ENCODE assay signal across 9 mouse cellular contexts in the genomic region with DNA sequence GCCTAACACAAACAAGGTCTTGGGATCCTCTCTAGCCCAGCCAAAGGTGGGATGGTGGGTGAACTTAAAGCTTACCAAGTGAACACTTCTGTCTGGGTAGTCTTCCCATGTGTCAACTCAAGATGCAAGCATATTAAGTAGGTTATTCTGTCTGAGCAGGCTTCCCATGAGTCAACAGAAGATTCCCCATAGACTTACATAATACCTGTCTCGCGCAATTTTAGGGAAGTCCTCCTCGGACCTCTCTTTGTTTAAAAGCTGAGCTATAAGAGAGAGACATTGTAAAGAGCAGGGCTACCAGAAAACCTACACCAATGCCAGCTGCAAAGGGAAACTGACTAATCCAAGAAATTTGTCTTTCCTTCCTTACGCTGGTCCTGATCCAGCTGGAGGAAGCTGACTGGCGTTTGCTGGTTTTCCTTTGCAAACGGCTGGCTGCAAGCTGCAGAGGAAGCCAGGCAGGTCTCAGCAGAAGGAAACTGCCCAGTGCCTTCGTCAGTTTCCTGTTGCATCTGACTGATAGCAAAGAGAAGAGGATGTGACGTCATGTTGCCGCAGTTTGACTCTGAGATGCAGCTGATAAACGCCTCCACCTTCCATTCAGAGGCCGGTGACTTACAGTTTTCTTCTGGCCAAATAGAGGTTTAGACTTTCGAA. TPM values are rescaled to one million over a fixed set of nuclear protein-coding genes. Genes with fewer than 3 reads are reported as not detected.
A peak's percentile ranks its signal among the peaks of the same experiment; 100 is the strongest.
DNase-seq lines count a peak whose midpoint lies in the region; ATAC-seq lines count a peak whose summit lies in the region.
"Had no signal": no experiment of that assay in that cellular context is flagged by ENCODE, and none has a peak within 500 bp of the region (broad histone marks: within the 10 kb centered on the region; RNA-seq: fewer than 3 reads in every experiment).

No protein-coding gene starts in this region.

- H3K79me2 ChIP-seq in macrophage (ENCODE audit: inconsistent target): no peaks in the 10 kb centered on the region

- no peak overlapping the region for H3K4me2 ChIP-seq in midbrain, embryonic 16.5 days (ENCODE audit: low read length)
- H3K4me2 ChIP-seq: midbrain, embryonic 12.5 days had no signal

- H3K9ac ChIP-seq in midbrain, embryonic 16.5 days (ENCODE audit: low read depth, low read length): no peak overlapping the region
- H3K9ac ChIP-seq: midbrain, embryonic 12.5 days had no signal

- H3K9me3 ChIP-seq in midbrain, embryonic 10.5 days (replicated peaks): no peaks in the 10 kb centered on the region
- H3K9me3 ChIP-seq in midbrain, embryonic 16.5 days (replicated peaks; ENCODE audit: control insufficient read depth, low read length, poor library complexity, severe bottlenecking): no peaks in the 10 kb centered on the region
- no peaks in the 10 kb centered on the region for H3K9me3 ChIP-seq in heart, embryonic 10.5 days
- H3K9me3 ChIP-seq: midbrain, embryonic 12.5 days had no signal

- whole genome bisulfite sequencing in midbrain, embryonic 10.5 days: 75% methylated on average over 12 of the region's 12 CpGs
- WGBS in midbrain, embryonic 16.5 days: 82% methylated on average over 12 of the region's 12 CpGs
- 51% methylated on average over 12 of the region's 12 CpGs for WGBS in heart, embryonic 10.5 days
- WGBS in macrophage (ENCODE audit: missing documents): 1% methylated on average over 12 of the region's 12 CpGs

- DNase-seq in midbrain, embryonic 10.5 days (ENCODE audit: low spot score): no peak
- DNase-seq in heart, embryonic 10.5 days (ENCODE audit: low spot score): peak; percentile 81
- DNase-seq in kidney, postnatal 14 days: peak; percentile 84
- DNase-seq in thymus, postnatal 10 days (ENCODE audit: low spot score in 2 of 2): peak; percentile 84 to 85
- no peak for DNase-seq in cerebellum, postnatal 14 days

- H3K27me3 ChIP-seq in midbrain, embryonic 10.5 days (ENCODE audit: low read depth, poor library complexity, severe bottlenecking): no peaks in the 10 kb centered on the region
- no peaks in the 10 kb centered on the region for H3K27me3 ChIP-seq in midbrain, embryonic 16.5 days (ENCODE audit: control insufficient read depth, insufficient read depth, low read depth, low read length)
- no peaks in the 10 kb centered on the region for H3K27me3 ChIP-seq in heart, embryonic 10.5 days (ENCODE audit: insufficient read depth, poor library complexity, severe bottlenecking)
- H3K27me3 ChIP-seq: midbrain, embryonic 12.5 days had no signal

- H3K36me3 ChIP-seq in midbrain, embryonic 10.5 days: no peaks in the 10 kb centered on the region
- no peaks in the 10 kb centered on the region for H3K36me3 ChIP-seq in midbrain, embryonic 16.5 days (ENCODE audit: control insufficient read depth, insufficient read depth, low read length)
- no peaks in the 10 kb centered on the region for H3K36me3 ChIP-seq in heart, embryonic 10.5 days
- H3K36me3 ChIP-seq in macrophage (ENCODE audit: inconsistent target): no peaks in the 10 kb centered on the region
- H3K36me3 ChIP-seq: midbrain, embryonic 12.5 days had no signal

- H3K27ac ChIP-seq in midbrain, embryonic 10.5 days (replicated peaks): peak overlapping the region; percentile 28; the same call in 1 of the 2 replicates
- no peak overlapping the region for H3K27ac ChIP-seq in midbrain, embryonic 16.5 days (ENCODE audit: low read length)
- peak overlapping the region; percentile 94 for H3K27ac ChIP-seq in brown adipose tissue, adult 24 weeks (replicated peaks; ENCODE audit: low read depth, low read length)
- peak overlapping the region; percentile 56; the same call in 1 of the 2 replicates for H3K27ac ChIP-seq in heart, embryonic 10.5 days
- peak overlapping the region; percentile 77 for H3K27ac ChIP-seq in macrophage
- H3K27ac ChIP-seq: midbrain, embryonic 12.5 days had no signal

- 0 out of 2 replicates have a peak, but pooled peaks cover 2% of the 10 kb centered on the region for H3K4me1 ChIP-seq in midbrain, embryonic 10.5 days
- no peaks in the 10 kb centered on the region for H3K4me1 ChIP-seq in midbrain, embryonic 16.5 days (ENCODE audit: control insufficient read depth, insufficient read depth, low read length)
- peaks cover 19% of the 10 kb centered on the region for H3K4me1 ChIP-seq in brown adipose tissue, adult 24 weeks (ENCODE audit: control insufficient read depth, insufficient read depth, insufficient read length, low read length)
- H3K4me1 ChIP-seq in heart, embryonic 10.5 days: no peaks in the 10 kb centered on the region

- H3K4me3 ChIP-seq in midbrain, embryonic 10.5 days: no peak overlapping the region
- no peak overlapping the region for H3K4me3 ChIP-seq in midbrain, embryonic 16.5 days (ENCODE audit: low read depth, low read length)
- peak overlapping the region; percentile 39; the same call in 1 of the 2 replicates for H3K4me3 ChIP-seq in brown adipose tissue, adult 24 weeks (ENCODE audit: insufficient read depth, low read depth, low read length)
- H3K4me3 ChIP-seq in heart, embryonic 10.5 days: 0 out of 2 replicates have a peak overlapping the region, but pooled peaks have one; percentile 24
- peak overlapping the region; percentile 32 for H3K4me3 ChIP-seq in macrophage (ENCODE audit: inconsistent target)
- H3K4me3 ChIP-seq: midbrain, embryonic 12.5 days had no signal

- ATAC-seq in midbrain, embryonic 16.5 days: no peak

RNA-seq across cellular contexts. Expression of a gene that starts 36.6 kb away (rescaled TPM):
- polyA plus RNA-seq in midbrain, embryonic 10.5 days (2016; fragmentation: Nextera tagmentation; extraction: Ambion mirVana): 20.1 and 24.3 TPM in 2 replicates
- 39.5 and 40.2 TPM in 2 replicates for polyA plus RNA-seq in midbrain, embryonic 16.5 days (2015; fragmentation: Nextera tagmentation; extraction: Ambion mirVana)
- 23.6 and 27.1 TPM in 2 replicates for polyA plus RNA-seq in brown adipose tissue, adult 24 weeks (2012; ENCODE audit: insufficient read depth, insufficient read length, missing spikeins)
- 16.4 and 20.0 TPM in 2 replicates for polyA plus RNA-seq in heart, embryonic 10.5 days (2016; fragmentation: Nextera tagmentation; extraction: Ambion mirVana)
- total RNA-seq in macrophage (2018; cell fraction: chromatin; rRNA removed): 100 to 1,000 TPM in 2 of 26 experiments, 10 to 100 TPM in 24; 29.0 to 176 (median 49.5) TPM
- 10 to 100 TPM; 12.8 to 45.6 (median 16.7) TPM for total RNA-seq in macrophage (2018; cell fraction: cytosol; rRNA removed)
- total RNA-seq in macrophage (2018; cell fraction: nucleus; rRNA removed): 100 to 1,000 TPM in 2 of 26 experiments, 10 to 100 TPM in 24; 20.4 to 105 (median 36.0) TPM
- 15.0 to 16.1 TPM (median 15.3 TPM) in 3 replicates for polyA plus RNA-seq in macrophage (2018)

RNA-seq across cellular contexts. Expression of a gene that starts 42.7 kb away (rescaled TPM):
- polyA plus RNA-seq in midbrain, embryonic 10.5 days (2016; fragmentation: Nextera tagmentation; extraction: Ambion mirVana): 1.2 and 1.5 TPM in 2 replicates
- 3.2 and 4.2 TPM in 2 replicates for polyA plus RNA-seq in midbrain, embryonic 16.5 days (2015; fragmentation: Nextera tagmentation; extraction: Ambion mirVana)
- 1.3 and 2.8 TPM in 2 replicates for polyA plus RNA-seq in brown adipose tissue, adult 24 weeks (2012; ENCODE audit: insufficient read depth, insufficient read length, missing spikeins)
- polyA plus RNA-seq in heart, embryonic 10.5 days (2016; fragmentation: Nextera tagmentation; extraction: Ambion mirVana): 0.11 and 0.23 TPM in 2 replicates
- total RNA-seq in macrophage (2018; cell fraction: chromatin; rRNA removed): 1 to 10 TPM in 14 of 26 experiments, under 1 TPM in 9, not detected in 3; 0.11 to 4.7 (median 1.4) TPM
- under 1 TPM in 14 of 26 experiments, not detected in 12; 0.03 to 0.66 (median 0.06) TPM for total RNA-seq in macrophage (2018; cell fraction: cytosol; rRNA removed)
- 1 to 10 TPM in 3 of 26 experiments, under 1 TPM in 19, not detected in 4; 0.06 to 1.3 (median 0.58) TPM for total RNA-seq in macrophage (2018; cell fraction: nucleus; rRNA removed)
- not detected in 3 replicates for polyA plus RNA-seq in macrophage (2018)

Comparison
In these comparisons a context has a peak if more than half of its experiments do, and no peak if none do; other contexts are left out.
1. DNase-seq: peak in heart, embryonic 10.5 days (single experiment), kidney, postnatal 14 days (single experiment) and thymus, postnatal 10 days (2 of 2); none in midbrain, embryonic 10.5 days (single experiment) and cerebellum, postnatal 14 days (0 of 2).
2. H3K4me3 ChIP-seq: peak in brown adipose tissue, adult 24 weeks (single experiment), heart, embryonic 10.5 days (single experiment) and macrophage (single experiment); none in midbrain, embryonic 10.5 days (single experiment) and midbrain, embryonic 16.5 days (single experiment).